Mouse (Mus musculus): ENCODE data around the gene Dcaf10. TPM values are rescaled to one million over a fixed set of nuclear protein-coding genes. Genes with fewer than 3 reads are reported as not detected.
A peak's percentile ranks its signal among the peaks of the same experiment; 100 is the strongest.
"Not testable (repeated sequence)": the region's sequence is repeated elsewhere in the genome, so short reads cannot be mapped to it uniquely, and the experiment has no call there.

The Dcaf10 gene
- polyA plus RNA-seq, 1 experiment, result 14.7 TPM

GRCm38 (mm10) chr4:45392572-45392971, 50.7 kb downstream of the Dcaf10 start:
- WGBS, result 37% methylated on average over 11 of the region's 11 CpGs
- no peak overlapping the region for H3K4me3 ChIP-seq (replicated peaks; ENCODE audit: extremely low read depth, low read depth, low read length)
- DNase-seq, result no peak

GRCm38 (mm10) chr4:45392994-45393393, 51.1 kb downstream of the Dcaf10 start:
- Histone ChIP-seq H3K4me1 (ENCODE audit: control insufficient read depth, insufficient read depth, low read length) (no peaks in the 10 kb centered on the region), H3K4me3 (replicated peaks; ENCODE audit: extremely low read depth, low read depth, low read length) (no peak overlapping the region)
- TF ChIP-seq CTCF (IDR thresholded peaks at IDR 0.05; ENCODE audit: insufficient read depth, low read length) (no peak), POLR2A (IDR thresholded peaks at IDR 0.05; ENCODE audit: borderline replicate concordance, extremely low read depth, low read depth, low read length) (no peak)
- no peak for DNase-seq
- 48% methylated on average over 8 of the region's 8 CpGs for WGBS

More at GRCm38 (mm10) chr4:45392572-45392971, 50.7 kb downstream of the Dcaf10 start:
- H3K4me1 ChIP-seq (ENCODE audit: control insufficient read depth, insufficient read depth, low read length), result no peaks in the 10 kb centered on the region
- TF ChIP-seq CTCF (IDR thresholded peaks at IDR 0.05; ENCODE audit: insufficient read depth, low read length) (no peak), POLR2A (IDR thresholded peaks at IDR 0.05; ENCODE audit: borderline replicate concordance, extremely low read depth, low read depth, low read length) (no peak)

GRCm38 (mm10) chr4:45393658-45394057, 51.8 kb downstream of the Dcaf10 start:
- Histone ChIP-seq H3K4me1 (ENCODE audit: control insufficient read depth, insufficient read depth, low read length) (no peaks in the 10 kb centered on the region), H3K4me3 (replicated peaks; ENCODE audit: extremely low read depth, low read depth, low read length) (no peak overlapping the region)
- TF ChIP-seq CTCF (IDR thresholded peaks at IDR 0.05; ENCODE audit: insufficient read depth, low read length), result no peak
- TF ChIP-seq POLR2A (IDR thresholded peaks at IDR 0.05; ENCODE audit: borderline replicate concordance, extremely low read depth, low read depth, low read length), result no peak
- 53% methylated on average over 5 of the region's 5 CpGs for WGBS
- no peak for DNase-seq

GRCm38 (mm10) chr4:45396211-45396610, 54.3 kb downstream of the Dcaf10 start:
- H3K4me1 ChIP-seq (ENCODE audit: control insufficient read depth, insufficient read depth, low read length); H3K4me3 ChIP-seq (replicated peaks; ENCODE audit: extremely low read depth, low read depth, low read length); DNase-seq: not testable (repeated sequence)
- WGBS, result 68% methylated on average over 6 of the region's 6 CpGs

GRCm38 (mm10) chr4:45398315-45398714, 56.4 kb downstream of the Dcaf10 start:
- not testable (repeated sequence) for H3K4me1 ChIP-seq (ENCODE audit: control insufficient read depth, insufficient read depth, low read length); DNase-seq; H3K4me3 ChIP-seq (replicated peaks; ENCODE audit: extremely low read depth, low read depth, low read length)
- 76% methylated on average over 5 of the region's 5 CpGs for WGBS

GRCm38 (mm10) chr4:45399421-45400210, 57.7 kb downstream of the Dcaf10 start:
- Histone ChIP-seq H3K4me1 (ENCODE audit: control insufficient read depth, insufficient read depth, low read length) (peaks cover 10% of the 10 kb centered on the region), H3K4me3 (replicated peaks; ENCODE audit: extremely low read depth, low read depth, low read length) (no peak overlapping the region)
- TF ChIP-seq CTCF (IDR thresholded peaks at IDR 0.05; ENCODE audit: insufficient read depth, low read length) (no peak), POLR2A (IDR thresholded peaks at IDR 0.05; ENCODE audit: borderline replicate concordance, extremely low read depth, low read depth, low read length) (no peak)
- DNase-seq, result no peak
- WGBS, result 94% methylated on average over 45 of the region's 45 CpGs

GRCm38 (mm10) chr4:45402281-45402680, 60.4 kb downstream of the Dcaf10 start:
- WGBS, result 63% methylated on average over 4 of the region's 4 CpGs
- DNase-seq, result no peak
- H3K4me1 ChIP-seq (ENCODE audit: control insufficient read depth, insufficient read depth, low read length), result peaks cover 10% of the 10 kb centered on the region
- no peak for TF ChIP-seq CTCF (IDR thresholded peaks at IDR 0.05; ENCODE audit: insufficient read depth, low read length)
- TF ChIP-seq POLR2A (IDR thresholded peaks at IDR 0.05; ENCODE audit: borderline replicate concordance, extremely low read depth, low read depth, low read length), result no peak
- no peak overlapping the region for H3K4me3 ChIP-seq (replicated peaks; ENCODE audit: extremely low read depth, low read depth, low read length)

- 31% methylated on average over 7 of the region's 7 CpGs for WGBS
- TF ChIP-seq POLR2A (IDR thresholded peaks at IDR 0.05; ENCODE audit: borderline replicate concordance, extremely low read depth, low read depth, low read length) (no peak), CTCF (IDR thresholded peaks at IDR 0.05; ENCODE audit: insufficient read depth, low read length) (no peak)
- no peak overlapping the region for H3K4me3 ChIP-seq (replicated peaks; ENCODE audit: extremely low read depth, low read depth, low read length)
- peaks cover 10% of the 10 kb centered on the region for H3K4me1 ChIP-seq (ENCODE audit: control insufficient read depth, insufficient read depth, low read length)
- DNase-seq, result peak; percentile 45
These were observed 61.1 kb downstream of the Dcaf10 start for GRCm38 (mm10) chr4:45402878-45403498.

- no peak for DNase-seq
- Histone ChIP-seq H3K4me1 (ENCODE audit: control insufficient read depth, insufficient read depth, low read length) (peaks cover 10% of the 10 kb centered on the region), H3K4me3 (replicated peaks; ENCODE audit: extremely low read depth, low read depth, low read length) (no peak overlapping the region)
- WGBS, result 61% methylated on average over 7 of the region's 7 CpGs
- no peak for TF ChIP-seq POLR2A (IDR thresholded peaks at IDR 0.05; ENCODE audit: borderline replicate concordance, extremely low read depth, low read depth, low read length)
- TF ChIP-seq CTCF (IDR thresholded peaks at IDR 0.05; ENCODE audit: insufficient read depth, low read length), result no peak
These were observed 61.6 kb downstream of the Dcaf10 start for GRCm38 (mm10) chr4:45403499-45403878.

GRCm38 (mm10) chr4:45404086-45404485, 62.2 kb downstream of the Dcaf10 start:
- no peak overlapping the region for H3K4me3 ChIP-seq (replicated peaks; ENCODE audit: extremely low read depth, low read depth, low read length)
- no peak for DNase-seq
- TF ChIP-seq CTCF (IDR thresholded peaks at IDR 0.05; ENCODE audit: insufficient read depth, low read length) (no peak), POLR2A (IDR thresholded peaks at IDR 0.05; ENCODE audit: borderline replicate concordance, extremely low read depth, low read depth, low read length) (no peak)
- peaks cover 10% of the 10 kb centered on the region for H3K4me1 ChIP-seq (ENCODE audit: control insufficient read depth, insufficient read depth, low read length)
- 91% methylated on average over 7 of the region's 7 CpGs for WGBS

All from lung, adult 2 months (tissue).